Mouse (Mus musculus) erythroblast, adult 5-6 weeks (primary cell): Measurements from ENCODE around the gene Itgb1bp2. TPM values are rescaled to one million over a fixed set of nuclear protein-coding genes. Genes with fewer than 3 reads are reported as not detected.

Experiments used
- total RNA-seq, 2 experiments: library from RNA; stranded (forward) in 1 of 2; stranded (reverse) in 1 of 2; fragments of 150-400 nt in 1 of 2; fragments of 200-764, 138-1000 nt in 1 of 2; gene quantifications; 2 replicates each; pipeline versions ENCODE4 v1.2.3 to v1.2.4; 2015 to 2017; ENCODE audit warnings: low replicate concordance in 2 of 2

Itgb1bp2 gene
- total RNA-seq, 2 experiments from 2014 or later = 2.3 to 3.2 TPM

Other genes starting within 250 kb of the Itgb1bp2 start
- gene Snx12, start 226.5 kb upstream of the Itgb1bp2 start, total RNA-seq (2015; ENCODE audit: low replicate concordance) = 13.8 and 18.1 TPM in 2 replicates
- gene Snx12, start 226.5 kb upstream of the Itgb1bp2 start, total RNA-seq (2017; ENCODE audit: low replicate concordance) = 11.3 and 14.0 TPM in 2 replicates
- 16.7 and 20.4 TPM in 2 replicates for gene Foxo4, start 194.6 kb upstream of the Itgb1bp2 start, total RNA-seq (2015; ENCODE audit: low replicate concordance)
- gene Foxo4, start 194.6 kb upstream of the Itgb1bp2 start, total RNA-seq (2017; ENCODE audit: low replicate concordance) = 51.1 and 81.5 TPM in 2 replicates
- not detected in 2 replicates for gene Gm614, start 185.1 kb upstream of the Itgb1bp2 start, total RNA-seq (2015; ENCODE audit: low replicate concordance)
- gene Gm614, start 185.1 kb upstream of the Itgb1bp2 start, total RNA-seq (2017; ENCODE audit: low replicate concordance) = not detected in 2 replicates
- 11.5 and 17.3 TPM in 2 replicates for gene Il2rg, start 180.8 kb upstream of the Itgb1bp2 start, total RNA-seq (2015; ENCODE audit: low replicate concordance)
- 15.1 and 37.6 TPM in 2 replicates for gene Il2rg, start 180.8 kb upstream of the Itgb1bp2 start, total RNA-seq (2017; ENCODE audit: low replicate concordance)
- not detected in 2 replicates for gene Gm20489, start 180.1 kb upstream of the Itgb1bp2 start, total RNA-seq (2015; ENCODE audit: low replicate concordance)
- not detected in 2 replicates for gene Gm20489, start 180.1 kb upstream of the Itgb1bp2 start, total RNA-seq (2017; ENCODE audit: low replicate concordance)
- 250 and 275 TPM in 2 replicates for gene Med12, start 175.1 kb upstream of the Itgb1bp2 start, total RNA-seq (2015; ENCODE audit: low replicate concordance)
- 140 and 157 TPM in 2 replicates for gene Med12, start 175.1 kb upstream of the Itgb1bp2 start, total RNA-seq (2017; ENCODE audit: low replicate concordance)
- 0.84 and 0.96 TPM in 2 replicates for gene Nlgn3, start 149.9 kb upstream of the Itgb1bp2 start, total RNA-seq (2015; ENCODE audit: low replicate concordance)
- gene Nlgn3, start 149.9 kb upstream of the Itgb1bp2 start, total RNA-seq (2017; ENCODE audit: low replicate concordance) = 0.77 and 2.6 TPM in 2 replicates
- not detected in 2 replicates for gene Gjb1, start 72.7 kb upstream of the Itgb1bp2 start, total RNA-seq (2015; ENCODE audit: low replicate concordance)
- gene Gjb1, start 72.7 kb upstream of the Itgb1bp2 start, total RNA-seq (2017; ENCODE audit: low replicate concordance) = not detected in 2 replicates
- gene Zmym3, start 28.2 kb upstream of the Itgb1bp2 start, total RNA-seq (2015; ENCODE audit: low replicate concordance) = 35.4 and 42.2 TPM in 2 replicates
- 4.7 and 22.7 TPM in 2 replicates for gene Zmym3, start 28.2 kb upstream of the Itgb1bp2 start, total RNA-seq (2017; ENCODE audit: low replicate concordance)
- gene Nono, start 19.8 kb upstream of the Itgb1bp2 start, total RNA-seq (2015; ENCODE audit: low replicate concordance) = 66.0 and 86.1 TPM in 2 replicates
- gene Nono, start 19.8 kb upstream of the Itgb1bp2 start, total RNA-seq (2017; ENCODE audit: low replicate concordance) = 111 and 145 TPM in 2 replicates
- gene Taf1, start 83.6 kb downstream of the Itgb1bp2 start, total RNA-seq (2015; ENCODE audit: low replicate concordance) = 15.0 and 33.0 TPM in 2 replicates
- gene Taf1, start 83.6 kb downstream of the Itgb1bp2 start, total RNA-seq (2017; ENCODE audit: low replicate concordance) = 23.4 and 44.9 TPM in 2 replicates
- gene Ogt, start 191.0 kb downstream of the Itgb1bp2 start, total RNA-seq (2015; ENCODE audit: low replicate concordance) = 594 and 651 TPM in 2 replicates
- gene Ogt, start 191.0 kb downstream of the Itgb1bp2 start, total RNA-seq (2017; ENCODE audit: low replicate concordance) = 467 and 535 TPM in 2 replicates